ENCODE assay signal across 8 mouse cellular contexts in the genomic region with DNA sequence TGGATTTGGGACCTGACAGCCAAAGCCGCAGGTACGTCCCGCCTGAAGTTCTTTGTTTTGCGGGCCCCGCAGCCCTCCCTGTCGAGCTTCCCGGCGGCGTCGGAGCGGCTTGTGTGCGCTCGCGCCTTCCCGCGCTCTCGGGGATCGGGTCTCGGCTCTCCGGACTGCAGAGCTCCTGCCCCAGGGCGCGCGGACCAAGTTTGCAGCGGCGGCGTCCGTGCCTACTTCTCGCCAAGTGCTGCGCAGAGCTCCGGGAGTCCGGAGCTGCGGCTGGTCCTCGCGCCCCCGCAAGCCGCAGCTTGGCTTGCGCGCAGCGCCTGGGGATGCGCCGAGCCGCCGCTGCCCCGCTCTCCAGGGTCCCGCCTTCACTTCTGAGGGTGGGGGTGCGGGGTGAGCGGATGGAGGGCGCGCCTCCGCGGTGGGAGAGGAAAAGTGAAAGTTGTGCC. TPM values are rescaled to one million over a fixed set of nuclear protein-coding genes. Genes with fewer than 3 reads are reported as not detected.
A peak's percentile ranks its signal among the peaks of the same experiment; 100 is the strongest.
DNase-seq lines count a peak whose midpoint lies in the region; ATAC-seq and TF ChIP-seq lines count a peak whose summit lies in the region.

No protein-coding gene starts in this region.

- DNase-seq in cerebellum, postnatal 10 days: peak; percentile 37 to 40
- DNase-seq in cerebellum, postnatal 36 days: no peak
- DNase-seq in adrenal gland, adult 18-20 months (ENCODE audit: low spot score in 2 of 2): peak; percentile 36 to 41
- DNase-seq in forebrain, postnatal 0 days: no peak
- DNase-seq in hindbrain, embryonic 11.5 days (ENCODE audit: low spot score): no peak
- DNase-seq in liver, embryonic 11.5 days (ENCODE audit: low spot score): peak; percentile 58
- DNase-seq in neural tube, embryonic 10.5 days (ENCODE audit: extremely low spot score, low spot score): peak; percentile 79
- DNase-seq in urinary bladder, postnatal 25 days (ENCODE audit: low spot score): peak; percentile 34

- peak overlapping the region; percentile 55 for H3K27ac ChIP-seq in forebrain, postnatal 0 days (ENCODE audit: low read depth, low read length)
- peak overlapping the region; percentile 97 for H3K27ac ChIP-seq in hindbrain, embryonic 11.5 days (ENCODE audit: low read depth, low read length)
- H3K27ac ChIP-seq in liver, embryonic 11.5 days (ENCODE audit: low read depth, low read length): peak overlapping the region; percentile 81

- peak overlapping the region; percentile 64 for H3K4me3 ChIP-seq in forebrain, postnatal 0 days (ENCODE audit: low read depth, low read length)
- H3K4me3 ChIP-seq in hindbrain, embryonic 11.5 days (ENCODE audit: low read depth, low read length): peak overlapping the region; percentile 88
- peak overlapping the region; percentile 62 for H3K4me3 ChIP-seq in liver, embryonic 11.5 days (ENCODE audit: low read depth, low read length)

- H3K9me3 ChIP-seq in forebrain, postnatal 0 days (ENCODE audit: low read length): no peaks in the 10 kb centered on the region
- H3K9me3 ChIP-seq in hindbrain, embryonic 11.5 days (ENCODE audit: control insufficient read depth, low read length): no peaks in the 10 kb centered on the region
- no peaks in the 10 kb centered on the region for H3K9me3 ChIP-seq in liver, embryonic 11.5 days (ENCODE audit: control insufficient read depth, low read length)

- TF ChIP-seq CTCF in forebrain, postnatal 0 days (IDR thresholded peaks at IDR 0.05; ENCODE audit: low read depth): no peak

- peak; percentile 16 for ATAC-seq in forebrain, postnatal 0 days
- ATAC-seq in hindbrain, embryonic 11.5 days (ENCODE audit: low FRiP score): peak; percentile 7; the same call in 1 of the 2 replicates
- no peak for ATAC-seq in liver, embryonic 11.5 days (replicated peaks; ENCODE audit: low FRiP score)

- peak overlapping the region; percentile 61 for H3K9ac ChIP-seq in forebrain, postnatal 0 days
- peak overlapping the region; percentile 97 for H3K9ac ChIP-seq in hindbrain, embryonic 11.5 days (ENCODE audit: low read depth, low read length)
- H3K9ac ChIP-seq in liver, embryonic 11.5 days (ENCODE audit: low read depth, low read length): peak overlapping the region; percentile 67

- peak overlapping the region; percentile 89 for H3K4me2 ChIP-seq in forebrain, postnatal 0 days (ENCODE audit: low read depth)
- peak overlapping the region; percentile 81 for H3K4me2 ChIP-seq in hindbrain, embryonic 11.5 days (replicated peaks; ENCODE audit: low read depth, low read length)
- H3K4me2 ChIP-seq in liver, embryonic 11.5 days: peak overlapping the region; percentile 72

- H3K27me3 ChIP-seq in forebrain, postnatal 0 days (ENCODE audit: insufficient read depth, low read length): peaks cover 12% of the 10 kb centered on the region
- H3K27me3 ChIP-seq in hindbrain, embryonic 11.5 days (ENCODE audit: control insufficient read depth, insufficient read depth, low read length): no peaks in the 10 kb centered on the region; the same call in 1 of the 2 replicates
- H3K27me3 ChIP-seq in liver, embryonic 11.5 days (replicated peaks; ENCODE audit: control insufficient read depth, insufficient read depth, low read length): peaks cover 42% of the 10 kb centered on the region

- WGBS in forebrain, postnatal 0 days: under 1% methylated on average over 51 of the region's 51 CpGs
- WGBS in hindbrain, embryonic 11.5 days: under 1% methylated on average over 51 of the region's 51 CpGs
- WGBS in liver, embryonic 11.5 days: under 1% methylated on average over 51 of the region's 51 CpGs

- H3K4me1 ChIP-seq in forebrain, postnatal 0 days (ENCODE audit: insufficient read depth): no peaks in the 10 kb centered on the region
- no peaks in the 10 kb centered on the region; the same call in none of the 2 replicates for H3K4me1 ChIP-seq in hindbrain, embryonic 11.5 days (replicated peaks; ENCODE audit: control insufficient read depth, insufficient read depth, low read length)
- H3K4me1 ChIP-seq in liver, embryonic 11.5 days (replicated peaks; ENCODE audit: control insufficient read depth, insufficient read depth, low read length): no peaks in the 10 kb centered on the region

- no peaks in the 10 kb centered on the region for H3K36me3 ChIP-seq in forebrain, postnatal 0 days (ENCODE audit: insufficient read depth)
- H3K36me3 ChIP-seq in hindbrain, embryonic 11.5 days (ENCODE audit: control insufficient read depth, insufficient read depth, low read length): no peaks in the 10 kb centered on the region
- no peaks in the 10 kb centered on the region for H3K36me3 ChIP-seq in liver, embryonic 11.5 days (ENCODE audit: control insufficient read depth, insufficient read depth, low read length)

RNA-seq across cellular contexts. Expression of gene Gli3, which starts 1.1 kb away (rescaled TPM):
- total RNA-seq in adrenal gland, adult 18-20 months (2021): 1 to 10 TPM; 3.3 to 4.7 TPM
- 4.2 and 6.4 TPM in 2 replicates for total RNA-seq in forebrain, postnatal 0 days (2014; rRNA removed)
- 2.0 and 3.4 TPM in 2 replicates for polyA plus RNA-seq in forebrain, postnatal 0 days (2015; fragmentation: Nextera tagmentation; extraction: Ambion mirVana)
- 31.0 and 34.5 TPM in 2 replicates for polyA plus RNA-seq in hindbrain, embryonic 11.5 days (2014; fragmentation: Nextera tagmentation; extraction: Ambion mirVana)
- polyA plus RNA-seq in liver, embryonic 11.5 days (2014; fragmentation: Nextera tagmentation; extraction: Ambion mirVana): 6.4 and 6.7 TPM in 2 replicates

Comparison
In these comparisons a context has a peak if more than half of its experiments do, and no peak if none do; other contexts are left out.
1. DNase-seq: peak in cerebellum, postnatal 10 days (2 of 2), adrenal gland, adult 18-20 months (2 of 2), liver, embryonic 11.5 days (single experiment), neural tube, embryonic 10.5 days (single experiment) and urinary bladder, postnatal 25 days (single experiment); none in cerebellum, postnatal 36 days (0 of 2), forebrain, postnatal 0 days (single experiment) and hindbrain, embryonic 11.5 days (single experiment).
2. Peak in every context shown above with its lines, with median percentiles within 50 percentile points of each other: H3K27ac ChIP-seq, H3K4me2 ChIP-seq, H3K4me3 ChIP-seq and H3K9ac ChIP-seq.